Mouse (Mus musculus): ENCODE measurements around the gene Scaf11.

Gene Scaf11

DNA sequence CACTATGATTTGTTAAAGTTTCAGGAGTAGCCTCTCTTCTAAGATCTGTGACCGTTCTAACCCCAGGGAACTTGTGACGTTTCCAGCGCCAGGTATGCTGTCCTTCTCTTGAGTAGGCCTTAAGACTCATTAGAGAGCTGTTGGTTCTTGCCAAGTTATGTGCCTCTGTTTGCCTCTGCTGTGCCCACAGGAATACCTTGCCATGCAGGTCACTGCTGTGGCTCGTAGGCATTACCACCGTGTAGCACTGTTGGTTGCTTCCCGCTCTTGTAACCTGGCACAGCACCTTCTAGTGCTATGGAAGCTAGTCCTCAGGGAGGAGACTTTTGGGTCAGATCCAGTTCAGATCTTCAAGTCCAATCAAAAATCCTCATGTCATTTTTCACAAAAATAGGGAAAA, 65.6 kb downstream of the Scaf11 start:
- DNase-seq: no peak

DNA sequence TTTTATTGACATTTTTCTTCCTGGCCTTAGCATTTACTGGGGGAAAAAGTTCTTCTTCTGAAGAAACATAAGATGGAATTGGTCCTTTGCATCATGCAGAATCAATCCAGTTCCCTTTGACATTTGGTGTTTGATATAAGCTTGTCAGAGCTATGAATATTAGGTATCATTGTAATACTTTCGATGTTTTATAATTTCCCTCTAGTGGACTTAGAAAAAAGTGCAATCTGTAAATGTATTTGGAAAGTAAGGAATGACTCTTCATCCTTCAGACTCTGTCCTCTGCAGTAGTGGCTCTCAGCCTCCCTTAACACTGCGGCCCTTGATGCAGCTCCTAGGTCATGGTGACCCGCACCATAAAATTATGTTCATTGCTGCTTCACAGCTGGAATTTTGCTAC, 67.8 kb downstream of the Scaf11 start:
- no peak for DNase-seq

DNA sequence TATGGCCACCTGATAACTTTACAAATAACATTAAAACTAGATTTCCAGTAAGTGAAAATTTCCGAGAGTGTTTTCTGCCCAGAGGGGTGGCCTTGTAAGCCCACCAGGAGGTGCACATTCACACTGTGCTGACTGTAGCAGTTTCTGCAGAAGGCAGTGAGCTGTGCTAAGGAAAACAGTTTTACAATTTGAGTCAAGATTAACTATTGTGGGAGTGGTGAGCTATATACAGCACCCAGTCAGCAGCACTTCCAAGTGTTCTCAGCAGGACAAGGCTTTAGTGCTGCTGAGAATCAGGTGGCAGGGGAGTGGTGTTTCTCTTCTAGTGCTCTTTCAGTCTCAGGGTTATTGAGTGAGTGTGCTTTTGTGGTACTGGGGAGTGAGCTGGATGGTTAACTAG, 72.1 kb downstream of the Scaf11 start:
- DNase-seq: no peak

DNA sequence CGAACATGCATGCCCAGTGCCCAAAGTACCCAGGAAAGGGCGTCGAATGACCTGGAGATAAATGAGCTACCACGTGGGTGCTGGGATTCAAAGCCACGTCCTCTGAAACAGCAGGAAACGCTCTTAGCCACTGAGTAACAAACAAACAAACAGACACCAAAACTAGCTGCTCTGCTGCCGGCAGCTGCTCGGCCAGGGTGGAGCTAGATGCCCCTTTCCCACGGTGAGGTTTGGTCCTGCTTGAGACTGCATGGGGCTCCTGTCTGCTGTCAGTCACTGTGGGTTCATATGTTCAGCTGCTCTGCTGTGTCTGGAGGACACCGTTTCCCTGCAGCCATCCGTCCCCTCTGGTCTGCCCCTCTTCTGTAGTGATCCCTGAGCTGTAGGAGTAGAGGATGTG, 78.4 kb downstream of the Scaf11 start:
- no peak for DNase-seq

DNA sequence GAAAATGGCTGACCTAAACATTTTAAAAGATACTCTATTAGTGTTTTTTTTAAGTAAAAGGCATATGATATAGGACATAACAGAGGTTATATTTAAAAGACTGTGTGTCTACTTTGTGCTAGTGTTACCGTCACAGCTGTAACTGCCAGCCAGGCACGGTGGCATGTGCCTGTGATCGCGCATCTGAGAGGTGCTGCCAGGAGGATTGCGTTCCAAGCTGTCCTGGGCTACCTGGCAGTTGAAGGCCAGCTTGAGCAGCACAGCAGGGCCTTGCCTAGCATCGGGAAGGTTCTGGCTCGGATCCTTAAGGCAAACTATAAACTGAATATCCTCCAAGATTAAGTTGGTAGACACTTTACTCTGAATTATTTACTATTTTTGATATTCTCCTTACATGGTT, 82.9 kb downstream of the Scaf11 start:
- DNase-seq: no peak

DNA sequence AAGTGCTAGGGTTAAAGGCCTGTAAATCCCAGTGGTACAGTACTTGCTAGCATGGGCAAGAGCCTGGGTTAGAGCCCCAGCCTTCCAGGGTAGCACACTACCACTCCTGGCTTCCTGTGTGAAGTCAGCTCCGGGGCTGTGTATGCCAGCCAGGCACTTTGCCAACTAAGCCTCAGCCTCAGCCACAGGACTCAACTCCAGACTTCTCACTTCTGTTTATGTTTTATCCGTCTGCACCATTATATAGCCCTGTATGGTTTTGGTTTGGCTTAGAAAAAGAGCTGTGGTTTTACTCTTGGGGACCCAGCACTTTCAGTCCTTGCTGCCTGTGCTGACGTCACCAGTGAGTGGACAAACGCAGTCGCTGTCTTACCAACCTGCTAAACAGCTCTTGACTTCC, 83.4 kb downstream of the Scaf11 start:
- DNase-seq: no peak

DNA sequence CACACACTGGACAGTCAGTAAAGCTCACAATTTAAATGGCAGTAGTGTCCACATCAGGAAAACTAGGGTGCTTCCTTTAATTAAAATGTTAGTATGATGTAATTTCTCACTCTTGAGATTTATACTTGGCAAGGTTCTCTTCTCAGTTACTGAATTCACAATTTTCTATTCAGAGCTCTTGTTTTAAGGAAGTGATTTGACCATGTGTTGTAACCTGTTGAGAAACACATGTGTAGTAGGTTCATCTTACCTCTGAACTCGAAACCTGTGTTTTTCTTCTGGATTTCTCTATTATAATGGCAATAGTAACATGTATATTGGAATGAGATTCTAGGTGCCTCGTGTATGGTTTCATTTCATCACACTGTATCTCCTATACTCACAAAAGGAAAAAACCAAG, 84.4 kb downstream of the Scaf11 start:
- DNase-seq: no peak

DNA sequence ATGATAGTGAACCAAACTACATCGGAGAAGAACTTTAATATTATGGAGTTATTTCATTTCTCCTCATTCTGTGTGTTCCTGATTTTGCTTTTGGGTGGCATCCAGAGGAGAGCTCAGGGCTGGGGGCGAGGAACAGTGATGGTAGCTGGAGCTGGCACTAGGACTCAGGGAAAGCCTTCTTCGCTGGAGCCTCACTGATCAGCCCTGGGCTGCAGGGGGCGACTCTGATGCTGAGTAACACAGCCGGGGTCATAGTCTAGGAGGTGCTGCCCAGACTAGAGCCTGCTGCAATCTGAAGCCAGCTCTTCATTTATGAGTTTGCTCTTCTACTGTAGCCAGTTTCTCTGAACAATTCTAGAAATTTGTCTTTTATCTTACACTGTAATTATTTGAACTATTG, 87.5 kb downstream of the Scaf11 start:
- peak; percentile 26 for DNase-seq

DNA sequence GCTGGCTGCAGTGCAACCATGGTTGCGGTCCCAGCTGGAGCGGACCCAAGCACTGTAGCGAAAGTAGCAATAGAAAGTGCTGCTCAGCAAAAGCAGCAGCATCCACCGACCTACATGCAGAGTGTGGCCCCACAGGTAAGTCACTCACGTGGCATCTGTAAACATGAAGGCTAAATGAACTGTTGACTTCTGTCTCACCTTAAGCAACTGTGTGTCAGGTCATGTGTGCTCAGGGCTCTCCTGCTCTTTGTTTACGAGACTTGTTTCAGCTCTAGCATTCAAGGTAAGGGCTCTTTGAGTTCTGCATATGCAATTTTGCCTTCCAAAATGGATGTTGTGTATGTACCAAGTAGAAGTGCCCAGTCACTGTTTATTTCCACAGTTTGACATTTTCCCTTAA, 88.0 kb downstream of the Scaf11 start:
- no peak for DNase-seq

DNA sequence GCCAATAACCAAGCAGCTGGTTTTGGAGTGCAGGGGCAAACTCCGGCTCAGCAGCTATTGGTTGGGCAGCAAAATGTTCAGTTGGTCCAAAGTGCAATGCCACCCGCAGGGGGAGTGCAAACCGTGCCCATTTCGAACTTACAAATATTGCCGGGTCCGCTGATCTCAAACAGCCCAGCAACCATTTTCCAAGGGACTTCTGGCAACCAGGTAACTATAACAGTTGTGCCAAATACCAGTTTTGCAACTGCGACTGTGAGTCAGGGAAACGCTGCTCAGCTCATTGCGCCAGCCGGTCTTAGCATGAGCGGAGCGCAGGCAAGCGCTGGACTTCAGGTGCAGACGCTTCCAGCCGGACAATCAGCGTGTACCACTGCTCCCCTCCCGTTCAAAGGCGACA, 89.3 kb downstream of the Scaf11 start:
- no peak for DNase-seq

DNA sequence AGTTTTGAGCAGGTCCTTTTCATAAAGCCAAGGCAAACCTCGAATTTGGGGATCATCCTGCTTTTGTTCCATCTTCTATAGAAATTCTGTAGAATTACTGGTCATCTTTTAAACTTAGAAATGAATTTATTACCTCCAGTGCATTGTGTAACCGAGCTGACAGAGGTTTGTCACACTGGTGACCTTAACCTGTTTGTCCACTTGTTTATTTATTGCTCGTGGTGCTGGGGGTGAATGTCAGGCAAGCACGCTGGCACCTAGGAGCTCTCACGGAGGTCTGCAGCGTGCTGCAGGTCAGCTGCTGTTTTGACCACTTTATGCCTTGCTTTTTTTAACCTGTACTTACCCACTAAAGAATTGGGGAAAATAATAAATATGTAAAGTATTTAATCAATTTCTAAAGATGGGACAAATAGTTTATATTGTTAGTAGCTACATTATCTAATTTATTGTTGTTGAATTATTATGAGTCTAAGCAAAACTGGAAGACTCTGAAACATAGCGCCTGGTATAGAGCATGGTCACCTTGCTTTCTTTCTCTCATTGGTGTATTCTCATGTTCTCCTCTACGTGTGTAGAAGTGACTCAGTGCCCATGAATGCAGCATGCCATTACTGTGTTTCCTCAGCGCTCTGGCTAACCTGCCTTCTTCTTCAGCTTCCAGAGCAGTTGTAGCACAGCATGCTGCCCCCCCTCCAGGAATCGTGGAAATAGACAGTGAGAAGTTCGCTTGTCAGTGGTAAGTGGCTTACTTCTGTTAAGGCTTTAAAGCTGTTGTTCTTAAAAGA, 94.3 kb downstream of the Scaf11 start:
- no peak for DNase-seq

DNA sequence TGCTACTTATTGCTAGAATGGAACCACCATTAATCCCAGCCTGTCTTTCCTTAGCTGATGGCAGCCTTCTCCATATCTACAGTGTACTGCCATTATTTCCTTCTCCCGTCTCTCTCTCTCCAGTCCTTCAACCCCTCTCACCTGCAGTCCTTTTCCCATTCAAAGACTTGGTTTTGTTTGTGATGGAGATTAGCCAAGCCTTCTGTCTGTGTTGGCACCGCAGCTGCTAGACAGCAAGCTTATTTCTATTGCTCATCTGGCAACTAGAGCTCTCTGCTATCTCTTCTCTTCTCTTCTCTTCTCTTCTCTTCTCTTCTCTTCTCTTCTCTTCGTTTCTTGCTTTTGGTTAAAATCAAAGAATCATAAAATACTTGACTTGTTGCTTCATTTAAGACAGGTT, 95.3 kb downstream of the Scaf11 start:
- no peak for DNase-seq

Data from thymus, postnatal 14 days (tissue).